Mouse (Mus musculus) heart, postnatal 0 days (tissue): ENCODE measurements at regions not wholly inside any gene's neighbourhood (a gene's known extent, or its start where the extent isn't known, plus 50 kb on each side); places are given as distances from the start of the nearest gene placed in this dataset.

Experiments used
- CTCF ChIP-seq: IDR thresholded peaks from 2 replicates; pipeline ENCODE4 v1.5.1; 2016; ENCODE audit warnings: antibody characterized with exemption, control low read depth, low read depth
- EP300 ChIP-seq: IDR thresholded peaks from 2 replicates; pipeline ENCODE4 v1.6.1; 2016; ENCODE audit warnings: antibody characterized with exemption, low read depth

GRCm38 (mm10) chr3:66646251-66646650 is 334.9 kb upstream of the Rsrc1 start:
- TF ChIP-seq CTCF (no peak), EP300 (no peak)
